Mouse (Mus musculus) erythroblast, embryonic 14.5 days (primary cell): Measurements from ENCODE around the gene Zfp512b.

Source experiments
- GATA1 ChIP-seq: IDR thresholded peaks from 2 replicates; pipeline ENCODE4 v1.6.1; 2012; ENCODE audit warnings: low read length, inconsistent platforms, mixed read lengths
- TAL1 ChIP-seq: IDR thresholded peaks from 3 replicates; pipeline ENCODE4 v1.6.1; 2012; ENCODE audit warnings: low read length, inconsistent platforms, mixed read lengths

- TF ChIP-seq TAL1 (no peak), GATA1 (no peak)
Observed at GRCm38 (mm10) chr2:181580131-181580772, 12.4 kb downstream of the Zfp512b start.
